Comparison of ENCODE assay signal across 28 mouse cellular contexts in the genomic region with DNA sequence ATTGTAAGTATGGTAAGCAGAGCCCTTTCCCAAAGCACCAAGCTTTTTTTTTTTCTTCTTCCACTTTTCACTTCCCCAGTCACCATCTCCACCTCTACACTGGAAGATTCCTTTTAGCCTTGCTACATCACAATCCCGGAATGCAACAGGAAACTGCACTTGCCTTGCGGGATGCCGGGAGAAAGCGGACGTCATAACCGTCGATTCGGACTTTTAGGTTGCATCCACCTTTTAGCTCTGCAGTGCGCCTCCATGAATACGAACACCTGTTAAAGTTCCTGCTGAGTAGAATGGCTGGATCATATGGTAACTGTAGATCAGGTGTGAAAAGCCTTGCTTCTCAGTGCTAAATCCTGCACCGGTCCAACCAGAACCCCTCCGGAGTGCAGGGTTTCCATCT.
"Had no signal": no experiment of that assay in that cellular context is flagged by ENCODE, and none has a peak within 500 bp of the region (broad histone marks: within the 10 kb centered on the region; RNA-seq: fewer than 3 reads in every experiment).

No protein-coding gene starts in this region.

- H3K27ac ChIP-seq: gastrocnemius, adult 2 months; heart, adult 2 months; hindbrain, embryonic 10.5 days; hindbrain, embryonic 12.5 days; hindbrain, embryonic 14.5 days; intestine, embryonic 15.5 days; kidney, embryonic 15.5 days; limb, embryonic 10.5 days; limb, embryonic 12.5 days; liver, embryonic 13.5 days; liver, embryonic 15.5 days had no signal

- H3K36me3 ChIP-seq: hindbrain, embryonic 10.5 days; hindbrain, embryonic 12.5 days; intestine, embryonic 15.5 days; kidney, embryonic 15.5 days; limb, embryonic 10.5 days; limb, embryonic 12.5 days; liver, embryonic 13.5 days; liver, embryonic 15.5 days had no signal

- DNase-seq: gastrocnemius, adult 2 months; gastrocnemius, postnatal 10 days; gastrocnemius, postnatal 25 days; heart, adult 2 months; heart, postnatal 10 days; heart, postnatal 4 days; kidney, adult 11 months; kidney, adult 2 months; kidney, adult 9 months; kidney, postnatal 10 days; kidney, postnatal 25 days; layer of hippocampus, adult 9-11 months; layer of hippocampus, postnatal 36 days; liver; liver, embryonic 13.5 days; liver, postnatal 0 days had no signal

- H3K4me1 ChIP-seq: hindbrain, embryonic 10.5 days; hindbrain, embryonic 12.5 days; intestine, embryonic 15.5 days; kidney, embryonic 15.5 days; limb, embryonic 10.5 days; limb, embryonic 12.5 days; liver, embryonic 13.5 days; liver, embryonic 15.5 days had no signal

- H3K4me3 ChIP-seq: gastrocnemius, adult 2 months; heart, adult 2 months; hindbrain, embryonic 10.5 days; hindbrain, embryonic 12.5 days; intestine, embryonic 15.5 days; kidney, embryonic 15.5 days; limb, embryonic 10.5 days; limb, embryonic 12.5 days; liver, embryonic 13.5 days; liver, embryonic 15.5 days had no signal

- H3K9me3 ChIP-seq: hindbrain, embryonic 10.5 days; hindbrain, embryonic 12.5 days; intestine, embryonic 15.5 days; kidney, embryonic 15.5 days; limb, embryonic 10.5 days; limb, embryonic 12.5 days; liver, embryonic 13.5 days; liver, embryonic 15.5 days had no signal

- ATAC-seq: hindbrain, embryonic 16.5 days; inflammation-experienced regulatory T-cells, adult 6 months; intestine, embryonic 15.5 days; liver, postnatal 0 days had no signal

- H3K4me2 ChIP-seq: heart, embryonic 11.5 days; hindbrain, embryonic 12.5 days; hindbrain, embryonic 14.5 days; intestine, embryonic 15.5 days; kidney, embryonic 15.5 days; limb, embryonic 12.5 days; liver, embryonic 11.5 days; liver, embryonic 13.5 days; liver, embryonic 15.5 days had no signal

- H3K9ac ChIP-seq: hindbrain, embryonic 12.5 days; hindbrain, embryonic 14.5 days; intestine, embryonic 15.5 days; kidney, embryonic 15.5 days; limb, embryonic 12.5 days; liver, embryonic 13.5 days; liver, embryonic 15.5 days; liver, postnatal 0 days had no signal

- H3K27me3 ChIP-seq: hindbrain, embryonic 12.5 days; intestine, embryonic 15.5 days; kidney, embryonic 15.5 days; limb, embryonic 12.5 days; liver, embryonic 13.5 days; liver, embryonic 15.5 days had no signal
